Mouse (Mus musculus) spleen, adult 12 weeks (tissue): ENCODE measurements at regions not wholly inside any gene's neighbourhood (a gene's known extent, or its start where the extent isn't known, plus 50 kb on each side); places are given as distances from the start of the nearest gene placed in this dataset.
A peak's percentile ranks its signal among the peaks of the same experiment; 100 is the strongest.

Source experiments
- DNase-seq: peaks from one replicate; pipeline ENCODE4 v3.0.0; 2022; ENCODE audit warnings: low spot score

DNA sequence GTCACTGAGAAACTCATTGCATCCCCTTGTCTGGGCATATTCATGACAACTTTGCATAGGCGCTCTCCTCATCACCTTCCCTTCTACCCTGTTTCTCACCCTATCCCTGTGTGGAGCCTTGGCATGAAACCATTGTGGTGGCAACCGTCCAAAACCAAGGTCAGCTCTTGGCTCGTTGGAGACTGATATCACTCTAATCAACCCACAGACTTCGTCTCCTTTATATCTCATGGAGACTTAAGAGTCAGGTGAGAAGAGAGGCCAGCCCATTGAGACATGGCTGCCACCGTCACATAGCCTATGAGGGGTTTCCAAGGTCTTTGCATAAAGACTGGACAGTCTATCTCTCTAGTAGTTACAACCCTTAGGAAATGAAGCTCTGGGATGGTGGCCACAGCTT is 305.5 kb upstream of the Runx1 start:
- peak; percentile 74 for DNase-seq

DNA sequence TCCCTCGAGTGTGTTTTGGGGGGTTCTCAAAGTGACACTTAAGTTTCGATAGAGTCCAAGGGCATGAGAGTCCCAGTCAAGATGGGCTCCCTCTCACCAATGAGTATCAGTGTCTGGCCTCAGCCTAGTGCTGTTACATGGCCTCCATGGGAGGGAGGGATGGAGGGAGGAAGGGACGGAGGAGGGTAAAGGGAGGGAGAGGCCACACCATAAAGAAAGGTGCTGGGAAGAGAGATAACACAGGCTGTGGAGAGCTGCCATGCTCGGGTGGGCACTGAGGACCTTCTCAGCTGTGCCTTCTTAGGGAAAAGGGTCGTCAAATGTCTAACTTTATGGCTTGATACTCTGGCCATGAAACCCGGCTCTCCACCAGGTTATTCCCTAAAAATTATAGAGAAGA is 304.7 kb upstream of the Runx1 start:
- DNase-seq, result peak; percentile 32

DNA sequence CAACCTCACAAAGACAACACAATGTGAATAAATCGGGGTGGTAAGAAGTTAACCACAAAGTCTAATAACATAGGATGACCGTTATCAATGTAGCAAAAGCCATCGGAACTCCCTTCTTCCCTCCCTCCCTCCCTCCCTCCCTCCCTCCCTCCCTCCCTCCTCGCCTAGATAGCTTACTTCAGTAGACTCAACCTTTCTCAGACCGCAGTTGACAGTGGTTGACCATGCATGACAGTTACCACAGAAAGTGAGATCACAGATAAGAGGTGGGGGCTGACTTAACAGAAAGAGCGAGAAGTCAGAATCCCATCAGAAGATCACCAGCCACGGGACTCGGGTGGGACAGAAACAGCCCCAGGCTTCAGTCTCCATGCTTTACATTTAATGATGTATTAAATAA is 297.8 kb upstream of the Runx1 start:
- no peak for DNase-seq

DNA sequence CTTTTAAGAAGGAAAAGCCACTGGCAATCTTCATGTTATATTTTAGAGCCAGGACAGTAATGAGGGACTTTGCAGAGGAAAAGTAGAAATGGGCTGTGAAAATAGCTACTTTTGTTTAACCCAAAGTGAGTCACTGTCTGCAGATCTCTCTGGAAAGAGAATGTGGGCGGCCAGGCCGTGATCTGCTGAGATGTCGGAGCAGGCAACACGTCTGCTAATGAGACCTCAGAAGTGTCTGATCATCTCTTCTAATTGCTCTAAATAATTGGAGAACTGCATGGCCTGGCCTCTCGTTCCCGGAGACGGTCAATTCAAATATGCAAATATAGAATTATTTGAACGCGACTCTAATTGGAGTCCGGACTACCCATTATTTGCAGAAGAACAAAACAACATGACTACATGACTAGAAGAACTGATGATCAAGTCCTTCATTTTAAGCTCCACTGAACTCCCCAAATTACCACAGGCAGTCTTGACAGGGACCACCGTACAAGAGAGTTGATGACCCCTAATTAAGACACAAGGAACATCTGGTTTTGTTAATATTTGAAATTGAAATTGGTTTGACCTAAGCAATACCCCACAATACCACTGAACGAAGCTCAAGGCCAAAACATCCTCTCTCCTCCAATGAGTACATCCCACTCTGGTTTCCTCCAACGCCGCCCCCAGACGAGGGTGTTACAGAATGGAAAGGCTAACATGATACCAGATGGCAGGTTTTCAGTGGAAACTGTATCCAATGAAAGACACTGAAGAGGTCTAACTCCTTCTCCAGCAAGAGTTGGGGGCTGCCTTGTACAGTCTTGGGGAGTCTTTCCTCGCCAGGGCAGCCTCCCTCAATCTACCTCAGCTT is 290.4 kb upstream of the Runx1 start:
- DNase-seq, result no peak

DNA sequence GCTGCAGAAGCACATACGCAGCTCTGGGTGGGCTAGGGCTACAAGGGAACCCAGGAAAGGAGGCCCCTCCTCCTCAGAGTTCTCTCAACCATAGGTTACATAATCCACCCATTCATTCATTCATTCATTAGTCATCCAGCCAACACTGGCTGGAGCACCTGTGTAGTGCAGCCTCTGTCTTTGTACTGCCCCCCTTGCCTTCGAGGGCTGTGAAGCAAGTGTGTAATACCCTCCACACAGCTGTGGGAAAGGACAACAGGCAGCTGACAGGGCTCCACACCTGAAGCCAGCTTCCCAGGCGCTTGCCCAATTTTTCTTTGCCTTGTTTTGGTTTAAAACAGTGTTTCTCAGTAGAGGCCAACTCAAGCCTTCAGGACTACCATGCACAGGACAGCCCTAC is 285.0 kb upstream of the Runx1 start:
- DNase-seq, result no peak

DNA sequence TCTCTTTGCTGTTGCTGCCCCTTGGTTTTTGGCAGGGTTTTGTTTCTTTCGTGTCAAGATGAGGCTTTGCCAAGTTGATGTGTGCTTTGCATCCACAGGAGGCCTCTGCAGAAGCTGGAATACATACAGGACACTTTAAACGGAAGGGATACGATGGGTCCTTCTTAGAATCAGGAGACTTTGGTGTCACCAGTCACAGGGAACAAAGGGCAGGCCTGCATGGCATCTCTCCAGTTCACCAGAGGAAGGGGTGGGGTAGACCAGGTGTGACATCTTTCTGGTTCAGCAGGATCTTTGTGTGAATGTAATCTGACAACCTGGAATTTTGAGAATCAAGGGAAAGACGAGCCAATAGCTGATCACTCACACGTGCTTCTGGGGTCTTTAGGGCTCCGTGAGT is 284.5 kb upstream of the Runx1 start:
- DNase-seq, result no peak

DNA sequence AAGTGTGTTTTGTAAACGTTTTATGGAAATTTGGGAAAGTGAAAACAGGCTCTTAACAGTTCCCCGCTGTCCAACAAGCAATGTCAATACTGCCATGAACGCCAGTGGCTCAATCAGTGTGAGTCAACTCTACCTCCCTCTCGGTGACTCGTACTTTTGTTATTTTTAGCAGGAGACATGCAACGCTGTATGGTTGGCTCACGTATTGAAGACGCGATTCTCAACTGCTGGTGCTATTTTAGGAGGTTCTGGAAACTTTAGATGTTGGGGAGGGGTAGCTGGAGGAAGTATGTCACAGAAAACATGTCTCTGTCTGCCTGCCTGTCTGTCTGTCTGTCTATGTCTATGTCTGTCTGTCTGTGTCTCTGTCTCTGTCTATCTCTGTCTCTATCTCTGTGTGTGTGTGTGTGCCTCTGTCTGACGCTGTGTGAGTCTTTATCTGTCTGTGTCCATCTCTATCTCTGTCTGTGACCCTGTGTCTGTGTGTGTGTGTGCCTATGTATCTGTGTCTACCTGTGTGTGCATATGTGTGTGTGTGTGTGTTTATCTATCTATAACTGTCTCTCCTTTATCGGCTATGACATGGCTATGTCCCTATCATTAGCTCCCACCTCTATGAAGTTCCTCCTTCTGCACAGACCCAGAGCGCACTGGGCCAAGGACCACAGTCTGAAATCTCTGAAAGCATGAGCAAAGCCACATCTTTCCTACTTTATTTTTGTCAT is 283.9 kb upstream of the Runx1 start:
- DNase-seq, result no peak

DNA sequence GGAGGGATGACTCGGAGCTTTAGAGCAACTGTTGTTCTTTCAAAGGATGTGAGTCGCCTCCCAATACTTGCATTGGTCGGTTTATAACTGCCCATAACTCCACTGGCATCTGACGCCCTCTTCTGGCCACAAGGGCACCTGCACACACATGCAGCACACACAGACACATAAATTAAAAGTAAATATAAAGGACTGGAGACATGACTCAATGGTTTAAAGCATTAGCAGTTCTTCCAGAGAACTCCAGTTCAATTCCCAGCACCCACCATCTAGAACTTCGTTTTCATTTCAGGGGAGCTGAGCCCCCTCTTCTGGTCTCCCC is 281.5 kb upstream of the Runx1 start:
- DNase-seq, result no peak

DNA sequence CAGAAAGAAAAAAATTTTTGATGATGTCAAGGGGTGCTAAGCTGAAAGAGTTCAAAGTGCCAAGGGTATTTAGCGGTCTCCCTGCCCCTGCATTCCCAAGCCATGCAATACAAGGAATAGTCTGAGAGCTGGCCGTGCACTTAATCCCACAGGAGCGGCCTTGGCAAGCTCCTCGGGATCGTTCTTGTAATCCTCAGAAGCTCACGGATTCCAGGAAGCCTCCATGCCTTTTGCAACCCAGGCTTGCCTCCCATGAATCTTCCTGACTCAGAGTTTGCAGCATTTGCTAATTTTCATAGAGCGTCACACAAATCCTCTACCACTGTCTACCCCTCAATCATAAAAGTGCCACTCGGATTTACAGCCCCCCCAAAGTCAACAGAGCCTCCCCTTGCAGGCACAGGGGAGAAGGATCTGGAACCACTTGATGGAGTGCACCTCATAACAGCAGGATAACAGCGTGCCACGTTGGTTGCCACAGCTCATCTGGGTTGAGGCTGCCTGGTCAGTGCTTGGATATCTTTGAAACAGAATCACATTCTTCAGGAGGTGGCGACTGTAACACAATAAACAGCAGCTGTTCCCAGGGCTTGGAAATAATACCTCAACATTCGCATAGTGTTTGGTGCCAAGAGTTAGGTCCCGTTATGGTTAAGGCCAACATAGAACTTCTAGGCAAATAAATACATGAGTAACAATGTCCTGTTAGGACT is 281.0 kb upstream of the Runx1 start:
- DNase-seq, result no peak

DNA sequence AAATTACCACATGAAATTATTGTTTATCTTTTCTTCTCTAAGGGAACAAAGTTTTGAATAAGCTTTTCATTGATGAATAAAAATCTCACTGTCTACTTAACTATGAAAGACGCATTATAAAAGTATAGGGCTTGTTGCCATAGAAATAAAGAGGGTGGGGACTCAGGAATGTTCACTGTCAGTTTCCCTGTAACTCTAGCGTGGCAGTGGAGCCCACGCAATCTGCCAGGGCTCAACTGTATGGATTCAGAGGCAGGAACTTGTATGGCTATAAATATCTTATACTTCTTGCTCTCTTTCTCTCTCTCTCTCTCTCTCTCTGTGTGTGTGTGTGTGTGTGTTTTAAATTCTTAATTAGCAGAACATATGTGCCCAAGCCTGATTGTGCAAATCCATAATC is 276.2 kb upstream of the Runx1 start:
- DNase-seq, result no peak

DNA sequence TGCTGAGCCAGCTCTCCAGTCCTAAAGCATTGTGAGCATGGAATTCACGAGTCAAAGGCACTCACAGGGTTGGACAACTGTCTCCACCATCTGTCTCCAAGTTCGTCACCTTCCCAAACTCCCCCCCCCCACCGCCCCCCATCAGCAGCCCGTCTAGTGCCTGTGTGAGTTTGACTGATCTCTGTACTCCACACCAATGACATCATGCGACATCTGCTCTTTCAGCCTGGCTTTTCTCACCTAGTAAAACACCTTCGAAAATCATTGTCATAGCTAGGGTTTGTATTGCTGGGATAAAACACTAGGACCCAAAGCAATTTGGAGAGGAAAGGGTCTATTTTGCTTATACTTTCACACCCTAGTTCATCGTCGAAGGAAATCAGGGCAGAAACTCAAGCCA is 272.1 kb upstream of the Runx1 start:
- no peak for DNase-seq

DNA sequence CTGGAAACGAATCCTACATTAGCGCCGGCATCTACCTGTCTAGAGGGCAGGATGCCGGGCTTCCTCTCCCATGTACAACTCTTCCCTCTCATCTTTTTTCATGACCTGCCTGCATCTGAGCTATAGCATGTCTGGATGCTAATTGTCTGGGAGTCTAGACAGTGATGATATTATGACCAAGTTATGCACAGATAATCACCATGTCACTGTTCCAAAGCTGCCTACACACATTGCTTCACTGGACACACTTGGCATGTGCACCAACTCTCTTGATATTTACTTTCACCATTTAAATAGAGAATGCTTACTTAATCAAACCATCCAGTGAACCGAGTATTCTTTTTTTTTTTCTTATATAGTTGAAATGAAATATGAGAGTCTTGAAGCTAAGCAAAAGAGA is 270.2 kb upstream of the Runx1 start:
- DNase-seq, result no peak

DNA sequence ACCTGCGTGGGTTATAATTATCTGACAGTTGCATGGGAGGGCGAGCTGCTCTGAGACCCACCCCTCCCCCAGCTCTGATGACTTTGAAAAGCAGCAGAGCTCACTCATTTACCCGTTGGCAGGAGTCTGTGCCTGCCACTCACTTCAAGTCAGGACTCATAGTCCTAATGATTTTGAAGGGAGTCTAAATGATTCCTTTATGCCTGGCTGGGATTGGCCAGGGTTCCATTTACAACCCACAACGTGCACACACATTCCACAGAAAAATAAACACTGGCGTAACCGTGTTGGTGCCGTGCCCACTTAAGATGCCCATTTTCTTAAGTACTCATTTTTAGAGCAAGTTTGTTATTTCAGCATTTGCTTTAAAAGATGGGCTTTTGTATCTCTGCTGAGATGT is 266.8 kb upstream of the Runx1 start:
- DNase-seq, result no peak

DNA sequence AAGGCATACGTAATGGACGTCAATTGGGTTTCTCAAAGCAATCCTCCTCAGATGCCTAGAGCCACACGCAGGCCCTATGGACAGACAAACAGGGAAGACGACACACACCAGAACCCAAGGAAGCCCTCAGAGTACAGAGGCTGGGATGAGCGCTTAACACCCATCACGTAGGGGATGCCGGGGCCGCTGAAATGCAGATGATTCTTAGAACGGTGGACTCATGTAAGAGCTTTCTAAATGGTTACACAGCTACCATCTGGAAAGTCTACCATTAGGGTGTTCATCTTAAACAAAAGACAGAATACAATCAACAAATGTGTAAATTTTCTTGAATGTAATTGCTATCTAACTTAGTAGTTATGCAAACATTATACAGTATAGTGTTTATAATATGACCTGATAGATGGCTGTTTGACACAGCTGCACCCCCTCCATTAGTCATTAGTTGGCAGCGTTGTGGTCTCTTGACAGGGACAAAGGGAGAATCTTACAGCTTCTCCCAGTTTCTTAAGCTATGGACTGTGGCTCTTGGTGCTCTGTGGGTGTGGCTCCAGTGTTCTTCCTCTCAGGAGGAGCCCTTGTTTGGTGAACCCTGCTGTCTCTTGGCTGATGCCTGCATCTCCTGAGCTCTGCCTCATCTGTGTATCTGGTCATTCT is 259.4 kb upstream of the Runx1 start:
- DNase-seq, result no peak

DNA sequence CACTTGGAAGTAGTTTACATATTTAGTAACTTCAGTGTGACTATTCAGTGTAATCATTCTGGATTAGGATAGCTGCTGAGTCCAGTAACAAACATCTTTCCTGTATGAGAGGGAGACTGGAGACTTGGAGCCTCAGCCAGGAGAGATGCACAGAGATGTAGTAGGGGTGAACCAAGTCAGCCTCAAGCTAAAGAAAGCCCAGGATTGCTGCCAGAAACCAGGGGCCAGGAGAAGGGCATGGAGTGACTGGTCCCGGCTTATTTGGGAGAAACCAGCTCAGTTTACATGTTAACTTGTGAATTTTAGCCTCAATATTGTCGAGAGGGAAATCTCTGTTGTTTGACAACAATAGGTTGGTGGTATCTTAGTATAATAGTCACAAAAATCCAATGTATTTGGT is 257.8 kb upstream of the Runx1 start:
- no peak for DNase-seq

DNA sequence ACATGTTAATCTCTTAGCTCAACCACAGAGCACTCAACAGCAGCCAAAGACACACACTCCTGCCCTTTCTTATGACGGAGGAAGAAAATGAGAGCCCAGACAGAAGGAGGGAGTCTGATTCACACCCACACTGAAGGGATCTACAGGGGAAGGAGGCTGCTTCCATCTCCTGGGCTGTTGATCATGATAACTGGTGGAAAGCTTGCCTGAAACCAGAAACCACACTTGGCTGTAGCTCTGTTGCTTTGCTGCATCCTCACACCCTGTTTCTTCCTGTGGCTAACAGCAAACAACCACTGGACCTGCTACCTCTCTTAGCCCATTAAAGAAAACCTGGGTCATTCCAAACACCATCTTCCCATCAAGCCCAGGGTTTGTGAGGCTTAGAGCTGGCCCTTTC is 257.2 kb upstream of the Runx1 start:
- no peak for DNase-seq

DNA sequence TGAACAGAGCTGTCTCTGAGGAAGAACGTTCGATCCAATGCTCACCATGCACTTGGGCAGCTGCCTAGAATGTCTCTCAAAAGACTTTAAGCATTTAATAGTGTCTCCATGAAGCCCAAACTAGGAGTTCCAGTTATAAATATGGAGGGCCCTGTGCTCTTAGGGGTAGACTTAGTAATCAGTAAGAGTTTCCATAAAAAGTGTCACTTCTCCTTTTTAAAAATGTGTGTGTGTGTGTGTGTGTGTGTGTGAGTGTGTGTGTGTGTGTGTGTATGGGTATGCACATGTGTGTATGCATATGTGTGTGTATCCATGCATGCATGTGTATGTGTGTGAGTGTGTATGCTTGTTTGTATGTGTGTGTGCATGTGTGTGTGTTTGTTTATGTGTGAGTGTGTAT is 255.6 kb upstream of the Runx1 start:
- DNase-seq, result no peak

DNA sequence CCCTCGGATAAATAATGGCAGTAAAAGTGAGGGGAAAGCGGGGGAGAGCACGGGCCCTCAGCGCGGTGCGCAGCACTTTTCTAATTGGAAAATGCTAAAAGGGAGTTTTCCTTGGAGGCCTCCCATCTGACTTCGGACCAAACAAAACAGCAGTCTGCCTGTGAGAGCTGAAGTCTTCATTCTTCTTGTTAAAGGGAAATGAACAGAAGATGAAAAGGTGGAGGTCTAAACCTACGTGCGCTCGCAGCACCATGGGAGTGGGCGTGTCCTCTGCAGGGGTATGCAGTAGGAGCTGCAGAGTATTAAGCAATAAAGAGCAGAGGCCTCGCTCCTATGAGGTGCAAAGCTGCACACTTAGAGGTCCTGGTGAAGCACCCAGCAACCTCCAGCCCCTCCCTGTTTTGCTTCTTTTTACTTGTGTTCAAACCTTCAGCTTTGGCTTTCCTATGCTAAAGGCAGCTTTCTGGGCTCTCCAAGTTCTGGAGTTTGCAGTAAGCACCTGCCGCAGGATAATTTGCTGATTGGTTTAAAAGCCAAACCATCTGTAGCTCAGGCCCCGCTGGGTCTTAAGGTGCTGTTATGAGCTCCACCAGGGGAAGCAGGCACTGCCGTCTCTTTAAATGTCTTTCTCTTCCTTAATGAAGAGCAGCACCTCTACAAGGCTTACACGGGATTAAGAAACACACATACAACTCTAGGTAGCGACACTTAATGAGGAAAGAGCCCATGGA is 253.9 kb upstream of the Runx1 start:
- DNase-seq, result no peak

DNA sequence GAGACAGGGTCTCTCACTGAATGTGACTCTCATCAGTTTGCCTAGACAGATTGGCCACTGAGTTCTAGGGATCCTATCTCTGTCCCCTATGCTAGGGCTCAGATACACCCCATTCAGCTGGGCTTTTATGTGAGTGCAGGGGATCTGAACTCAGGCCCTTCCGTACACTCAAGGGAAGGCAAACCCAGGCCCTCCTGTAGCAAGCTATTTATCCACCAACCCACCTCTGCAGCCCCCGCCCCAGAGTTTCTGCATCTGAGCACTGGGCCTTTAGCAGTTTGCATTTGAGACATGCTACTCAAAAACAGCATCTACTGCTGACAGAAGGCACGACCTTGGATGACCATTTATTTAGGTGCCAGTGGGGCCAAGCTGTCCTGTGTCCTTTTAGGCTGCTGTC is 253.0 kb upstream of the Runx1 start:
- no peak for DNase-seq

DNA sequence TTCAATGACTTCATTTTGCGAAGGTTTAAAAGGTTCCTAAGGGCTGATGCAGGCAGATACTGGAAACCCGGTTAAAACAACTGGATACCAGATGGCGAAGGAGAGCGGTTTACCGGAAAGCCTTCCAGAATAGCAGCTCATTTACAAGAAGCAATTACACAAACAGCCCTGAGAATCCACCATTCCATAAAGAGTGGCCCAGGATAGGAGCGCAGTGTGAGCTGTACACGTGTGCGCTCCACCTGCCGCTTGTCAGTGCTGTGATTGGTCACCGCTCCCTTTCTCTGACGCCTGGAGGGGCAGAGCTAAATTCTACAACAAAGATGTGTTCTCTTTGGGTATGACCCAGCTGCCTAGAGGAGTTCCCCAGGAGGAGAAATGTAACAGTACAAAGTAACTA is 249.5 kb upstream of the Runx1 start:
- no peak for DNase-seq

DNA sequence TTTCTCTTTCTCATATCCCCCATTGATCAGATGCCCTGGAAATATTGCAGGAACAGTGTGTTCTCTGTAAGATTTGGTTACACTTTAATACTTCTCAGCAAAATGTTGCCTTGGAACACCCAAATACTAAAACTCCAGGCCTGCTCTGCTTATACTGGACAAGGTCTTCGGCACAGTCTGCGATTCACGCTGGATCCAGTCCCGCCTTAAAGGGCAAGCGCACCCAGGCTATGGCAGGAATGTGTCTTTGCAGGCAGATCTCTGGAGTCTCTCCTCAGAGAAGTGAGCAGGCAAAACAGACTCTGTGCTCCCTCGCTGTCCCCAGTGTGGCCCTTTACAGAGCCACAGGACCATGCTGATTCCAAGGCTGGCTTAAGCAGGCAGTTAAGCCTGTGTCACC is 246.2 kb upstream of the Runx1 start:
- DNase-seq, result no peak

DNA sequence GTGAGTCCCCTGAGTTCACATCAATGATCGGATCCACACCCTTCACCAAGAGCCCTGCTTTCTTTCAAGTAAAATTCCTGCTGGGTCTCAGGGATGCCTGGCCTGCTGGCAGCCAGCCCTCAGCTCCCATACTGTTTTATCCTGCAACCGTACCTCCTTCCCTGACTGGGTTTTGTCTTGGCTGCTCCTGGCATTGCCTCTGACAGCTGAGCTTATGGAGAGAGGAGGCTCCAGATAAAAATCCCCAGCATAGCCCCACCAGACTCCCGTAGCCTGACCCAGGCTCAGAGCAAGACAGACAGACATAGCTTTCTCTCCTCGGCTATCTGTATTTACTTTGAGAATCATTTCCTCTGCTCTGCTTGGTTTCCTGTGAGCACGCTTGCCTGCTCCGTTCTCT is 245.8 kb upstream of the Runx1 start:
- no peak for DNase-seq
